Mouse (Mus musculus) cerebellum, postnatal 36 days (tissue): ENCODE measurements around the gene Galnt2.
A peak's percentile ranks its signal among the peaks of the same experiment; 100 is the strongest.

Experiments
- DNase-seq, 2 experiments: peaks; one replicate each; pipeline ENCODE4 v3.0.0; 2021 to 2022; ENCODE audit warnings: mixed read lengths in 2 of 2

Gene Galnt2

GRCm38 (mm10) chr8:124330433-124330832, 99.2 kb downstream of the Galnt2 start:
- DNase-seq, result peak; percentile 61 to 74

GRCm38 (mm10) chr8:124331094-124331493, 99.9 kb downstream of the Galnt2 start:
- no peak for DNase-seq

DNA sequence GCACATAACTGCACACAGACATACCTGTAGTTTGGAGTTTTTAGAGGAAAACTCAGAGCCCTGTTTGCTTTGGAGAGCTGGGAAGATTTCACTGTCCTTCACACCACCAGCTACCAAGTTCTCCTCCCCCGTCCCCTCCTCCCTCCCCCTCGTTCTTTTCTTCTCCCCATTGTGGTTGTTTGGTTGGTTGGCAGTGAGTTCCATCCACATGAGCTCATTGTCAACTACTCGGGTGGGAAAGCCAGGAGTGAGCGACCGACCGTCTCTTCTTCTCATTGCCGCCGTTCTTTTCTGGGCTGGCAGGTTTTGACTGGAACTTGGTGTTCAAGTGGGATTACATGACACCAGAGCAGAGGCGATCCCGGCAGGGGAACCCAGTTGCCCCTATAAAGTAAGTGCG, 100.5 kb downstream of the Galnt2 start:
- DNase-seq, result no peak

DNA sequence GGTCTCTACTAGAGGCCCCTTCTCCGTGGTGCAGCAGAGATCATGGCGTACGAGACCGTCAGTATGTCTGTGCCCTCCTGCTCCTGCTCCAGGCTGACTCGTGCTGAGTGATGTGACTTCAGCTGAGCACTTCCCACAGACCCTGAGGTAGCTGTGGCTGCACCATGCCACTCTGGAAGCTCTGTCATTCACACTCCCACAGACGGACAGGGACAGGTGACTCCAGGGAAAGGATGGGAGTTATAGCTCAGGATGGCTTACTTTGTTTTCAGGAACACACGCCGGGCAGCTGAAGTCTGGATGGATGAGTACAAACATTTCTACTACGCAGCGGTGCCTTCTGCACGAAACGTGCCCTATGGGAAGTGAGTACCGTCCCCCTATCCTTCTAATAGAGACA, 105.1 kb downstream of the Galnt2 start:
- no peak for DNase-seq

- no peak for DNase-seq
These were observed 108.6 kb downstream of the Galnt2 start for GRCm38 (mm10) chr8:124339742-124340141.

GRCm38 (mm10) chr8:124340360-124341068, 109.3 kb downstream of the Galnt2 start:
- no peak for DNase-seq

GRCm38 (mm10) chr8:124343151-124343550, 112.0 kb downstream of the Galnt2 start:
- DNase-seq, result no peak

- no peak for DNase-seq
These were observed 112.8 kb downstream of the Galnt2 start for GRCm38 (mm10) chr8:124343991-124344390.

- no peak for DNase-seq
These were observed 113.9 kb downstream of the Galnt2 start for GRCm38 (mm10) chr8:124345098-124345497.

DNA sequence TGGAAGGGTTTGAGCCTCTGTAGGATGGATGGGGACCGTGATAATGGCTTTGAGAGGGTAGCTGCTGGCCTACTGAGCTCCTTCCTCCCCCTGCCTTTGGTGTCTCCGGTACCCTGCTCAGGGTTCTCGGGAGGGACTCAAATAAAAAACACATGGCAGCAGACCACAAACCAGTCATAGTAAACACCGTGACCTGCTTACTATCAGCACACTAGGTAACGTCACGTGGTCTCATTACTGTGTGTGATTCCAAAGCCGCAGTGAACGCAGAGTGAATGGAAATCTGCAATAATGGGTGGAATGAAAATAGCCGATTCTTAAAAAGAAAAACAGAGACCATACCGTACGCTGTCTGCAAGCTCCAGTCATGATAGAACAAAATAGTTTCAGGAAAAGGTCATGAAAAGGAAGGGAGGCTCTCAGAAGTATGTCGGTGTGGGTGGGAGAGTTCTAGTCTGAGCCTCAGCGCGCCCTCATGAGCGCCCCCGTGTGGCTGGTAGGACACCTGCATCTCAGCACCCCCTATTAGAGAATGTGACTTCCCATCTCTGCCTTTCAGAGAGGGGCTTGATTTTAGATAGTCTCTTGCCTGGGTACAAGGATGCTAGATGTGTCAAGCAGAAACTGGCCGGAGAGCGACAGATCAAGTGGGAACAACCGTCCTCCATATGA, 115.8 kb downstream of the Galnt2 start:
- peak; percentile 69 to 77 for DNase-seq

DNA sequence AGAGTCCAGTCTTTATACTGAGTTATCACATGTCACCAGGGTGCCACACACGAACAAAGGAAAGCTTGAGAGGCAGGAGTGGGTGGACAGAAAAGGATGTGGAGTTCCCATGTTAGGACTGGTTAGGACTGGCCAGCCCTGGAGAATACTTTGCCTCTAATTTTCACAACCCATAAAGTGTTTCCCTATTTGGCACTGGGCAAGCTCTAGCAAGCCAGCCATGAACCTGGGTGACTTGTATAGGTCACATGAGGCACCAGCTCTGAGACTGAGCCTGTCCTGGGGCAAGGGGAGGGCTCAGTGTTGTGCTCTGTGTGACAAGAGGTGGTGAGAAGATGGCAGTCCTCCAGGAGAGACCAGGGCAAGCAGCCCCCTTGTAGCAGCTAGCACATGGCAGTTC, 116.9 kb downstream of the Galnt2 start:
- DNase-seq, result no peak

- DNase-seq, result peak; percentile 87 to 94
These were observed 118.5 kb downstream of the Galnt2 start for GRCm38 (mm10) chr8:124349663-124350062.

DNA sequence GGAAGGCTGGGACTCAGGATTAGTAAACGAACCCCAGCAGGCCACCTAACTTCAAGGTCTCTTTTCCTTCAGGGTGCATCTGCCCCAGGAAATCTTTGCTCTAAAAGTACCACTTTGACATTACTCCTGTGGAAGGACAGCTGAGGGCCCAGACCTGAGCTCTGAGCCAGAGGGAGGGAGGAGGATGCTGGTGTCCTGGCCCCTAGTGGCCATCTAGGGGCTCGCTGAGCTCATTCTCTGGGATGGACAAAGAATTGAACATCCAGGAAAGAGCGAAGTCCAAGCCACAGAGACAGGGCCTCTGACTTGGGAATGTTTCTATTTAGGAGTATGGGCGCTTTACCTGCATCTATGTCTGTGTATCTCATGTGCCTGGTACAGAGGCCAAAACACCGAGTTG, 120.4 kb downstream of the Galnt2 start:
- DNase-seq, result no peak

- no peak for DNase-seq
These were observed 129.7 kb downstream of the Galnt2 start for GRCm38 (mm10) chr8:124360911-124361310.

DNA sequence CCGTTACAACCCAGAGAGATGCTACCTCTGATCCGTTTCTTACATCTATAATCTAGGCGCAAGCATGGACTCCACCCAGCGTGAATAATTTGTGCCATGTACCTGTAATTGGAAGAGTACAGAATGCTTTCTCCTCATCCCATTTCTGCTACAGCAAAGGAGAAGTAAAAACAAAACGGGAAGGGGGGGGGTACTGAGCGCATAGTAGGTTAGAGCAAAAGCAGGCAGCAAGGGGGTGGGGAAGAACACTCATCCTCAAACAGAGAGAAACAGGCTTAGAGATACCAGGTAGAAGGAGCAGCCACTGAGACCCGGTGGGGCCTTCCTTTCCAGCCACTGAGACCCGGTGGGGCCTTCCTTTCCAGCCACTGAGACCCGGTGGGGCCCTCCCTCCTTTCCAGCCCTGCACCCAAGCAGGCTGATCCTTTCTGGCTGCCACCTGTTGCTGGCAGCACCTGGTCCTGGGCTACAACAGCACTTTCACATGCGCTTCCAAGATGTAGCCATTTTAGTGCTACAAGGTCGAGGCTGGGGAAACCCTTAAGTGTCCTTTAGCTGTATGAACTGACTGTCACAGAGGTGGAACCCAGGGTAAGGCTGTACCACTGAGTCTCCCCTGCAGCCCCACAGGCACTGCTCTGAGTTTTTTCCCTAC, 130.7 kb downstream of the Galnt2 start:
- DNase-seq, result no peak

DNA sequence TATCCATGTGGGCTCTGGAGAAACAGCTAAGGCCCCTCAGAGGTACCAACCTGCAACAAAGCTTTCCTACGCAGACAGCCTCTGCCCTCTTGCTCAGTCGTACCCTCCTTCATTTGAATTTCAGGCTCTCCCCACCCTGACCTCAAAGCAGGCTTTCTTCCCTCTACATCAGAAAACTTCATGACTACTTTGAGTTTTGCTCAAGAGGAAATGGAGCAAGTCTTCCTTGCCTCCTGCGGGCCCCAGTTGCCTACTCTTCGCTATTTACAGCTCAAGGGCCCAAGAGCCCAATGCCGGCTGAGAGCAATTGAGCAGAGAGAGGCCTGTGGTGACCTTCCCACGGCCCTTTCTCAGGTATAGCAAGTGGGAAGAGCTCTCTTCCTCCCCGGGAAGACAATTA, 131.4 kb downstream of the Galnt2 start:
- DNase-seq, result no peak

- no peak for DNase-seq
These were observed 132.1 kb downstream of the Galnt2 start for GRCm38 (mm10) chr8:124363337-124363736.

- peak; percentile 79 to 84 for DNase-seq
These were observed 137.0 kb downstream of the Galnt2 start for GRCm38 (mm10) chr8:124368213-124368612.

- DNase-seq, result no peak
These were observed 139.4 kb downstream of the Galnt2 start for GRCm38 (mm10) chr8:124370422-124371183.

GRCm38 (mm10) chr8:124371410-124372123, 140.4 kb downstream of the Galnt2 start:
- peak in 1 of 2 experiments; percentile 5 for DNase-seq

GRCm38 (mm10) chr8:124373753-124374152, 142.6 kb downstream of the Galnt2 start:
- DNase-seq, result no peak

DNA sequence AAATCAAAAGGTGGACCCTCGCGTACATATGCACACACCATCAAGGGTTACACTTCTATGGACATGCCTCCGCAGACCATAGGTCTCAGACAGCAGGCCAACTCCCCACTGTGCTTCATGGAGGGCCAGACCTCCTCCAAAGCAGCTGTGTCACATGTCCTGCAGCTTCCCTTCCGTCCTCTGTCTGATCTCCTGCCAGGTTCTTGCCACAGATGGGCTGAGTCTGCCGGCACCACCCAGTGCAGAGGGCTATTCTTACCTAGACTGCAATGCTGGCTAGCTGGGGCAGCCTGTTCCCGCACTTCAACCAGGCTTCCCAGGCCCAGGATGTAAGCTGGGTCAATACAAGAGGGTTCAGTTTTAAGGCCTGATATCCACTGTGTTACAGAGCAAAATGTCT, 144.0 kb downstream of the Galnt2 start:
- peak in 1 of 2 experiments; percentile 9 for DNase-seq
